Mouse (Mus musculus) MEL (cell line): ENCODE data around the gene Thrsp. TPM values are rescaled to one million over a fixed set of nuclear protein-coding genes. Genes with fewer than 3 reads are reported as not detected.

Experiments used
- DNase-seq: peaks from one replicate; pipeline ENCODE4 v3.0.0; 2011; ENCODE audit warnings: low read depth, low spot score
- H3K27ac ChIP-seq: 2 replicates; pipeline ENCODE4 v1.5.1; 2012; ENCODE audit warnings: low read depth, mild to moderate bottlenecking, control low read depth, low read length, moderate library complexity; ENCODE audit not compliant: control insufficient read depth
- H3K27me3 ChIP-seq, 2 experiments: fragments of 150-350 bp in 1 of 2; sonication (generic) in 1 of 2; 2 replicates each; pipeline ENCODE4 v1.6.1; 2012; ENCODE audit warnings: low read length in 2 of 2, mild to moderate bottlenecking in 2 of 2, improper control_type of control experiment in 1 of 2, moderate library complexity in 1 of 2; ENCODE audit not compliant: insufficient read depth in 2 of 2, control insufficient read depth in 1 of 2
- H3K36me3 ChIP-seq, 2 experiments: 2 replicates each; pipeline ENCODE4 v1.6.1; 2012 to 2014; ENCODE audit warnings: low read length in 2 of 2, improper control_type of control experiment in 1 of 2, inconsistent platforms in 1 of 2, mild to moderate bottlenecking in 1 of 2; ENCODE audit not compliant: insufficient read depth in 2 of 2, control insufficient read depth in 1 of 2
- H3K4me1 ChIP-seq, 2 experiments: fragments of 150-350 bp in 1 of 2; sonication (generic) in 1 of 2; 2 replicates each; pipeline ENCODE4 v1.6.1; 2012; ENCODE audit warnings: low read length in 2 of 2, improper control_type of control experiment in 1 of 2, mild to moderate bottlenecking in 1 of 2; ENCODE audit not compliant: insufficient read depth in 2 of 2, control insufficient read depth in 1 of 2
- H3K4me3 ChIP-seq, 2 experiments: fragments of 150-350 bp in 1 of 2; sonication (generic) in 1 of 2; 2 replicates each; pipeline ENCODE4 v1.5.1; 2012; ENCODE audit warnings: low read depth in 2 of 2, low read length in 2 of 2, mild to moderate bottlenecking in 2 of 2, moderate library complexity in 2 of 2, control low read depth in 1 of 2, improper control_type of control experiment in 1 of 2; ENCODE audit not compliant: control insufficient read depth in 1 of 2, insufficient read depth in 1 of 2
- H3K79me2 ChIP-seq: 2 replicates; pipeline ENCODE4 v1.6.1; 2012; ENCODE audit warnings: mild to moderate bottlenecking, low read length, moderate library complexity; ENCODE audit not compliant: control insufficient read depth, poor library complexity, insufficient read depth
- H3K9ac ChIP-seq: 2 replicates; pipeline ENCODE4 v1.6.1; 2012; ENCODE audit warnings: low read depth, mild to moderate bottlenecking, control low read depth, low read length, moderate library complexity; ENCODE audit not compliant: control insufficient read depth, poor library complexity, severe bottlenecking
- H3K9me3 ChIP-seq: fragments of 150-350 bp; sonication (generic); replicated peaks from 2 replicates; pipeline ENCODE4 v1.6.1; 2012; ENCODE audit warnings: mild to moderate bottlenecking, low read length, improper control_type of control experiment, moderate library complexity; ENCODE audit not compliant: insufficient read depth
- BHLHE40 ChIP-seq: IDR thresholded peaks from 2 replicates; pipeline ENCODE4 v1.6.1; 2012; ENCODE audit warnings: low read depth, mild to moderate bottlenecking, inconsistent platforms, low read length, improper control_type of control experiment, borderline replicate concordance
- CHD1 ChIP-seq: IDR thresholded peaks from 2 replicates; pipeline ENCODE4 v1.6.1; 2012; ENCODE audit warnings: low read depth, mild to moderate bottlenecking, inconsistent platforms, low read length, improper control_type of control experiment
- E2F4 ChIP-seq: IDR thresholded peaks from 2 replicates; pipeline ENCODE4 v1.6.1; 2011; ENCODE audit warnings: low read depth, low read length, improper control_type of control experiment, borderline replicate concordance
- ELF1 ChIP-seq: IDR thresholded peaks from 2 replicates; pipeline ENCODE4 v1.6.1; 2014; ENCODE audit warnings: low read depth, mild to moderate bottlenecking, inconsistent platforms, low read length, improper control_type of control experiment, moderate library complexity
- ETS1 ChIP-seq: IDR thresholded peaks from 2 replicates; pipeline ENCODE4 v1.6.1; 2012; ENCODE audit warnings: low read depth, mild to moderate bottlenecking, inconsistent platforms, low read length, improper control_type of control experiment, moderate library complexity
- GABPA ChIP-seq: IDR thresholded peaks from 2 replicates; pipeline ENCODE4 v1.6.1; 2012; ENCODE audit warnings: low read depth, mild to moderate bottlenecking, inconsistent platforms, low read length, improper control_type of control experiment, moderate library complexity
- GATA1 ChIP-seq: IDR thresholded peaks from 2 replicates; pipeline ENCODE4 v1.6.1; 2011; ENCODE audit warnings: low read depth, low read length, improper control_type of control experiment
- HCFC1 ChIP-seq: IDR thresholded peaks from 2 replicates; pipeline ENCODE4 v1.6.1; 2012; ENCODE audit warnings: low read depth, mild to moderate bottlenecking, inconsistent platforms, low read length, improper control_type of control experiment, moderate library complexity
- JUND ChIP-seq: IDR thresholded peaks from 2 replicates; pipeline ENCODE4 v1.6.1; 2011; ENCODE audit warnings: low read depth, mild to moderate bottlenecking, improper control_type of control experiment, low read length
- MAFK ChIP-seq: IDR thresholded peaks from 2 replicates; pipeline ENCODE4 v1.6.1; 2011; ENCODE audit warnings: low read depth, mild to moderate bottlenecking, low read length, improper control_type of control experiment, borderline replicate concordance
- MAZ ChIP-seq: IDR thresholded peaks from 2 replicates; pipeline ENCODE4 v1.6.1; 2012; ENCODE audit warnings: low read depth, mild to moderate bottlenecking, inconsistent platforms, low read length, improper control_type of control experiment
- MEF2A ChIP-seq: IDR thresholded peaks from 2 replicates; pipeline ENCODE4 v1.6.1; 2014; ENCODE audit warnings: low read depth, mild to moderate bottlenecking, inconsistent platforms, low read length, improper control_type of control experiment; ENCODE audit not compliant: poor library complexity, insufficient replicate concordance, severe bottlenecking; ENCODE audit errors: extremely low read depth
- MXI1 ChIP-seq: IDR thresholded peaks from 2 replicates; pipeline ENCODE4 v1.6.1; 2011; ENCODE audit warnings: mild to moderate bottlenecking, low read depth, low read length, improper control_type of control experiment
- MYB ChIP-seq: IDR thresholded peaks from 2 replicates; pipeline ENCODE4 v1.6.1; 2011; ENCODE audit warnings: mild to moderate bottlenecking, low read depth, low read length, improper control_type of control experiment
- NELFE ChIP-seq: IDR thresholded peaks from 2 replicates; pipeline ENCODE4 v1.6.1; 2011; ENCODE audit warnings: low read depth, low read length, improper control_type of control experiment
- NRF1 ChIP-seq: IDR thresholded peaks from 2 replicates; pipeline ENCODE4 v1.6.1; 2014; ENCODE audit warnings: low read depth, mild to moderate bottlenecking, inconsistent platforms, low read length, improper control_type of control experiment, moderate library complexity; ENCODE audit not compliant: poor library complexity, insufficient read depth, severe bottlenecking
- POLR2A ChIP-seq, 2 experiments: IDR thresholded peaks; 2 replicates each; pipeline ENCODE4 v1.6.1; 2011 to 2012; ENCODE audit warnings: low read length in 2 of 2, mild to moderate bottlenecking in 2 of 2, control low read depth in 1 of 2, improper control_type of control experiment in 1 of 2, low read depth in 1 of 2, moderate library complexity in 1 of 2; ENCODE audit not compliant: control insufficient read depth in 1 of 2, insufficient read depth in 1 of 2, poor library complexity in 1 of 2
- POLR2AphosphoS2 ChIP-seq: IDR thresholded peaks from 2 replicates; pipeline ENCODE4 v1.6.1; 2011; ENCODE audit warnings: low read length, improper control_type of control experiment
- RAD21 ChIP-seq: IDR thresholded peaks from 2 replicates; pipeline ENCODE4 v1.6.1; 2011; ENCODE audit warnings: mild to moderate bottlenecking, low read depth, low read length, improper control_type of control experiment
- RCOR1 ChIP-seq: IDR thresholded peaks from 2 replicates; pipeline ENCODE4 v1.6.1; 2012; ENCODE audit warnings: low read depth, mild to moderate bottlenecking, inconsistent platforms, low read length, improper control_type of control experiment
- TAL1 ChIP-seq: IDR thresholded peaks from 2 replicates; pipeline ENCODE4 v1.6.1; 2012; ENCODE audit warnings: mild to moderate bottlenecking, inconsistent platforms, low read length, moderate library complexity, mixed read lengths
- TBP ChIP-seq: IDR thresholded peaks from 2 replicates; pipeline ENCODE4 v1.8.0; 2011; ENCODE audit warnings: low read depth, low read length, improper control_type of control experiment
- TCF12 ChIP-seq: IDR thresholded peaks from 2 replicates; pipeline ENCODE4 v1.6.1; 2014; ENCODE audit warnings: low read depth, mild to moderate bottlenecking, inconsistent platforms, low read length, improper control_type of control experiment, moderate library complexity
- UBTF ChIP-seq: IDR thresholded peaks from 2 replicates; pipeline ENCODE4 v1.6.1; 2012; ENCODE audit warnings: low read depth, mild to moderate bottlenecking, inconsistent platforms, low read length, improper control_type of control experiment, moderate library complexity, borderline replicate concordance; ENCODE audit not compliant: insufficient read depth
- USF1 ChIP-seq: IDR thresholded peaks from 2 replicates; pipeline ENCODE4 v1.6.1; 2014; ENCODE audit warnings: low read depth, mild to moderate bottlenecking, inconsistent platforms, low read length, improper control_type of control experiment, moderate library complexity
- ZMIZ1 ChIP-seq: IDR thresholded peaks from 2 replicates; pipeline ENCODE4 v1.6.1; 2012; ENCODE audit warnings: low read depth, mild to moderate bottlenecking, inconsistent platforms, low read length, improper control_type of control experiment, moderate library complexity
- polyA plus RNA-seq, 2 experiments: library from polyadenylated mRNA; stranded (reverse) in 1 of 2; unstranded in 1 of 2; fragments of >175 nt in 1 of 2; fragments of >200 nt in 1 of 2; gene quantifications; 2 replicates each; pipeline versions ENCODE4 v1.2.1 to v1.2.4; 2012; ENCODE audit warnings: low replicate concordance in 2 of 2, low read depth in 1 of 2; ENCODE audit not compliant: insufficient read length in 2 of 2, insufficient read depth in 1 of 2, missing spikeins in 1 of 2
- total RNA-seq: library from RNA; depleted of rRNA; stranded (reverse); fragments of 300-350 nt; gene quantifications from 2 replicates; pipeline ENCODE4 v1.2.3, GENCODE M21; 2012

Gene Thrsp
- total and polyA plus RNA-seq, 3 experiments = 0.06 TPM; not detected in 2

- Histone ChIP-seq H3K27me3 (no peaks in the 10 kb centered on the region), H3K4me1 (no peaks in the 10 kb centered on the region; a peak in 1 of 4 replicates), H3K9ac (no peak overlapping the region), H3K9me3 (no peaks in the 10 kb centered on the region), H3K27ac (no peak overlapping the region), H3K4me3 (no peak overlapping the region), H3K79me2 (no peaks in the 10 kb centered on the region), H3K36me3 (peaks cover 0 to 4% of the 10 kb centered on the region in 2 experiments; a peak in 2 of 4 replicates)
- TF ChIP-seq HCFC1 = no peak
- no peak for TF ChIP-seq UBTF
- TF ChIP-seq MAZ = no peak
- no peak for TF ChIP-seq TAL1
- no peak for TF ChIP-seq POLR2AphosphoS2
- TF ChIP-seq ELF1 = no peak
- no peak for TF ChIP-seq ETS1
- no peak for TF ChIP-seq GATA1
- TF ChIP-seq POLR2A (IDR thresholded peaks at IDR 0.05; ENCODE audit: control insufficient read depth in 1 of 2, insufficient read depth in 1 of 2, low read depth in 1 of 2, low read length in 2 of 2, poor library complexity in 1 of 2) = no peak
- no peak for TF ChIP-seq CHD1
- TF ChIP-seq MEF2A = no peak
- no peak for TF ChIP-seq JUND
- no peak for TF ChIP-seq RAD21
- TF ChIP-seq TBP = no peak
- TF ChIP-seq GABPA = no peak
- no peak for TF ChIP-seq MXI1
- DNase-seq = no peak
These were observed 23.2 kb downstream of the Thrsp start for GRCm38 (mm10) chr7:97394375-97394774.

DNA sequence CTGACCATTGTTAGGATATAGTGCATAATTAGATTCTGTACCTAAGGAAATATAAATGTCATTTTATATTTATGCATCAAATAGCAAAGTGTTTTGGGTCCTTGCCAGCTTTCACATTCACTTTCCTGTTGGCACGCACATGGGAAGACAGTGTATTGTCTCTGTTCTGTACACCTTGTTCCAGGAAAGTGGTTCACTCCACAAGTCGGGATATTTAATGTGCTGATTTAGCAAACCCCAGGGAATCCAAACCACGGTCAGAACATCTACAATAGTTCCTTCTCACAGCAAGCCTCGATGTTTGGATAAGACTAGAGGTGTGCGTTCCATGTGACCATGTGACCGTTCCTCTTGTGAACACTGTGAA lies 25.5 kb downstream of the Thrsp start:
- Histone ChIP-seq H3K4me3 (no peak overlapping the region), H3K27ac (no peak overlapping the region), H3K9ac (no peak overlapping the region), H3K4me1 (peaks cover 0 to 3% of the 10 kb centered on the region in 2 experiments; a peak in 1 of 4 replicates), H3K27me3 (no peaks in the 10 kb centered on the region), H3K36me3 (peaks cover 0 to 4% of the 10 kb centered on the region in 2 experiments; a peak in 2 of 4 replicates), H3K9me3 (no peaks in the 10 kb centered on the region), H3K79me2 (no peaks in the 10 kb centered on the region)
- no peak for DNase-seq
- TF ChIP-seq RCOR1 (no peak), E2F4 (no peak), GABPA (no peak), USF1 (no peak), POLR2AphosphoS2 (no peak), ZMIZ1 (no peak), JUND (no peak), MAFK (no peak), HCFC1 (no peak), RAD21 (no peak), BHLHE40 (no peak), ELF1 (no peak), TAL1 (no peak), NRF1 (no peak), POLR2A (IDR thresholded peaks at IDR 0.05; ENCODE audit: control insufficient read depth in 1 of 2, insufficient read depth in 1 of 2, low read depth in 1 of 2, low read length in 2 of 2, poor library complexity in 1 of 2) (no peak), TCF12 (no peak), MYB (no peak), NELFE (no peak), MXI1 (no peak), ETS1 (no peak)
